Mouse (Mus musculus) CD8-positive naive resting alpha-beta T cell, adult 2 months (primary cell): ENCODE measurements at regions not wholly inside any gene's neighbourhood (a gene's known extent, or its start where the extent isn't known, plus 50 kb on each side); places are given as distances from the start of the nearest gene placed in this dataset.

Source experiments
- DNase-seq, 2 experiments: peaks; one replicate each; pipeline ENCODE4 v3.0.0; 2022; ENCODE audit warnings: low read depth in 2 of 2, low spot score in 2 of 2

DNA sequence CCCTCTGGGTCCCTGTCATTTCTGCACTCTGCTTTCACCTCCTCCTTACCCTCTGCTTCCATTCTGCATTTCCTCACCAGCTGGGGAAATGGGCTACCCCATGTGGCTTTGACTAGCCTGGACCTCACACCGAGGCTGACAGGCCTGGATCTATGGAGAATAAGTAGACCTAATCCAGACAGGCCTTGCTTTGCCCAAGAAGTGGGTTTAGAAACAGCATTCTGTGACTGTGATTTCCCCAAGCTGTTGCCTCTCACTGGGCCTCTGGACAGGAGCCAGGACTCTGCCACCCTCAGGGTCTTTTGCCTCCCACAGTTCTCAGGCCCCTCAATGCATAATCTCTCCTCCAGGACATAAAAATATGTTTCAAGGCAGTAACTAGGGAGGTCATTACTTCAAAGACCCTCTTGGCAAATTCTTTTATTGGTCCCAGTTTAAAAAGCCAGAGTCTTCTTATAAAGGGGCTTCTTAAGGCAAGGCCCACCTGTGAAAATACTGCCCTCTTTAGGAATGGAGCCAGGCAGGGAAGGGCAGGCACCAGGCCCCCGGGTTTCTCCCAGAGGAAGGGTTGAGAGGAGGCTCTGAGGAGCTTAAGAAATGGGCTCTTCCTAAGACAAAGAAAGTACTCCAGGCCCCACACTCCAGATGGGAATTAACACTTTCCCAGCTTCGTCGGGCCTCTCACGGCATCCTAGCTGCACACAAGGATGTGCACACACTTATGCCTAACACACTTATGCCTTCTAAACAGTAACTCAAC lies 151.8 kb downstream of the Cyp26b1 start:
- no peak for DNase-seq

DNA sequence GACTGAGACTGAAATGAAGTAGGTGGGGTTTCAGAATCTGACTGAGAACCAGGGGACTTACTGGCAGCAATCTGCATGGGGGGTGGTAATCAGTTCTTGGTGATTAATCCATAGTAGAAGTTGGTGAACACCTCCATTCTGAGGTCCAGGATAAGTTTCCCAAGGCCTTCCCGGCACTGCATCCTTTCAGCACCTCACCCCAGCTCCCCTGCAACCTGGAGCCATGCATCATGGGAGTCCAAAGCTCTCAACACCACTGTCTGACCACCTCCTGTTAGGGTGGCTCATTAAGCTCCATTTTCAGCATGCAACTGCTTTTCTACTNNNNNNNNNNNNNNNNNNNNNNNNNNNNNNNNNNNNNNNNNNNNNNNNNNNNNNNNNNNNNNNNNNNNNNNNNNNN lies 157.0 kb downstream of the Cyp26b1 start:
- no peak for DNase-seq

DNA sequence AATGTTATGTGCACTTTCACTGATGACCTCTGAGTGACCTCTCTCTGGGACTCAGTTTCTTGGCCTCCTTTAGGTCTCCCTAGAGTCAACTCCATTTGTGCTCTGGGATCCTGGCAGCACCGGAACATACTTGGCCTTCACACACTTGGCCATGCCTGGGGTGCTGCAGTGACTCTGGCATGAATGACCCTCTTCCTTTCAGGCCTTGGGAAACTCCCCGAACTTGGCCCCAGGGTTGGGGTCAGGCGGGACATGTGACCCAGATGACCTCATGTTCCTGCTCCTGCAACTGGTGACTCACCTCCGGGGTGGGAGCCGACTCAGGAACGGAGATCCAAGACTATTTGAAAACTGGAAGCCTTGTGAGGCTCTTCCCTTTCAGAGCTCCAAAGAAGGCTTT lies 159.2 kb downstream of the Cyp26b1 start:
- no peak for DNase-seq

DNA sequence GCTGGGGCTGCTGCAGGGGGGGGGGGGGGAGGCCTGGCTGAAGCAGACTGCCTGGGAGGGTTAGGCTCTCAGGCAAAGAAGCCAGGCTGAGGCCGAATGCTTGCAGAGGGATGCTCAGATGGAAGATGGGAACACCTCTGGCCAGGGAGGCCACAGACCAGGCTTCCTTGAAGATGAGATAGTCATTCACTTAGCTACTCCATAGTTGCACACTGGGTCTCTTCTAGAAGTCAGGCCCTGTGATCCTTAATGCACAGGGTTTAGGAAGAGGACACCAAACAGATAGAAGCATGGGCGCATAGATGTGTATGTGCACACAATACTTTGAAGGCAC lies 162.1 kb downstream of the Cyp26b1 start:
- DNase-seq: no peak

GRCm38 (mm10) chr6:84430925-84431621 lies 162.6 kb downstream of the Cyp26b1 start:
- DNase-seq: no peak

GRCm38 (mm10) chr6:84430146-84430545 lies 163.6 kb downstream of the Cyp26b1 start:
- no peak for DNase-seq

DNA sequence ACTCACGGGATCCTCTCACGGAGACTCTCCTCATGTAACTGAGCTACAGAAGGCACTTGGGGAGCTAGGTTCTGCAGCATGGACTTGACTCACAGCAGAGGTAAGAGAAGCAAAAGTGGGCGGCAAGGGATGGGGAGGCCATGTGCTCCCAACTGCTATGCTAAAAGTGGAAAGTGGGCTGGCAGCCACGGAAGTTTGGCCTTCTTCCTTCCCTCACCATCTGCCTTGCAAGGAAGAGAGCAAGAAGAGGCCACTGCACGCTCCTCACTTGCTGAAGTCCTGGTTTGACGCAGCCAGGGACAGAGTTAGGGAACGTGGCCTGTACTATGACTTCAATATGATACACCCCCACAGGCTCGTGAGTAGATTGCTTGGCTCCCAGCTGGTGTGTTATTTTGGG lies 164.5 kb downstream of the Cyp26b1 start:
- DNase-seq: no peak

- DNase-seq: no peak
Observed at GRCm38 (mm10) chr6:84426691-84427090, 167.0 kb downstream of the Cyp26b1 start.

DNA sequence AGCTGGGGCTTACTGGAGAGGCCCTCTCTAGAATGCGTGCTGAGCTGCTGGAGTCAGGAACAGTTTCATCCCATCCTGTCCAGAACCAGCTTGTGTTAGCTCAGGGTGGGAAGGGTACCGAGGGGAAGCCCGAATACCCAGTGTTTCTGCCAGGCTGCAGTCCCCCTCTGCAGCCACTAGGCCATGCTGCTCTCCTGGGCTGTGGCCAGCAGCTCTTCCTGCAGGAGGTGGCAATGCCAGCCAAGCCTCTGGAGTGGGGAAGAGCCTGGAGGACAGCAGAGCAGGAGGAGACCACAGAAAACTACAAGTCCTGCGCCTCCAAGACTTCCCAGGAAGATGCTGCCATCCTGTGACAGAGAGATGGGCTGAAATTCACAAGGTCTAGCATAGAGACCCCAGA lies 167.9 kb downstream of the Cyp26b1 start:
- no peak for DNase-seq

DNA sequence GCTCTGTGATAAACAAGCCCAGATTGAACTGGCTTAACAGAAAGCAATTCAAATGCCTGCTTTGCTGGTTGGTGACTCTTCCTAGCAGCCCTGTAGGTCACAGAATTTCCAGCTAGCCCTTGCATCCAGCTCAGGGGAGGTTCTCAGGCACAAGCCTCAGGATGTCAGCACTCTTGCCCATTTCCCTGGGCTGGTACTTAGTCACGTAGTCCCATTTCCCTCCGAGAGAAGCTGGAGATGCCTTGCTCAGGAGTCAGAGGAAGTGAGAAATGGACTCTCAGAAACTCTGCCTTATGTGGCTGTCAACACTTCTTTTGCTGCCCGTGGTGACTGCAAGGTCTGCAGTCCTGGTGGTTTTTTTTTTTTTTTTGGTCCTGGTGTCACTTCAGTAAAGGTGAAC lies 170.8 kb downstream of the Cyp26b1 start:
- DNase-seq: no peak

GRCm38 (mm10) chr6:84419691-84420090 lies 174.0 kb downstream of the Cyp26b1 start:
- no peak for DNase-seq

DNA sequence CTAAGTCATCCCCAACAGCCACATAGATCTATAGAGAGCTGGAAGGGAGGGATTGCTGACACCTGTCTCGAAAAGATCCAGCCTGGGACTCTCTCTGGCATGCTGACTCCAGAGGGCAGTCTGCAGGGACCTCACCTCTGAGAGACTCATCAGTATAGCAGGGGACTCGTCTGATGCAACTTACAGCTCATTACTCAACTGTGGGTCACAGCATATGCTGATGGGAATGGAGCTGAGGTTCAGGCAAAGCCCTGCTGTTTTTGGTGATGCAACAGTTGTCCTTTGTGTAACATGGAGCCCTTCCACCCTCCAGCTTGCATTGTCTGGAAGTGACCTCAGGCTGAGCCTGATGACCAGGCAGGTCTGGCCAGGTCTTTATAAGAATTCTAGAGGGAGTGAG lies 174.4 kb downstream of the Cyp26b1 start:
- no peak for DNase-seq

GRCm38 (mm10) chr6:84416992-84417636 lies 176.6 kb downstream of the Cyp26b1 start:
- DNase-seq: no peak

DNA sequence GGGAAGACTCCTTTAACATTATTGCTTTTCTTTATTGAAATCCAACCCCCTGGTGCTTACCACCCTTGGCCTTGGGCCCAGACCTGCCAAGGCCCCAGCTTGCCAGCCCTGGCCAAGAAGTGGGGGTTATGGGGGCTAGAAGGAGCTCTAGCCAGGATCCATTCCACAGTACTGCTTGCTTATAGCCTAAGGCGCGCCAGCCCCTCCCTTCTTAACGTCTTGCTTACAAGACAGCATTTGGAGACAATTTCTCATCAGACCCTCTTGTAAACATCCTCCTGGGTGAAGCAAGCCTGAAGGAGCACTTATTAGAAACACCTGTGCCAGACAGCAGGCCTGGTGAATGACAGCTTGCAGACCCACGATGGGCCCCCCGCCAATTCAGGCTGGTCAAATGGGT lies 179.3 kb downstream of the Cyp26b1 start:
- DNase-seq: no peak

DNA sequence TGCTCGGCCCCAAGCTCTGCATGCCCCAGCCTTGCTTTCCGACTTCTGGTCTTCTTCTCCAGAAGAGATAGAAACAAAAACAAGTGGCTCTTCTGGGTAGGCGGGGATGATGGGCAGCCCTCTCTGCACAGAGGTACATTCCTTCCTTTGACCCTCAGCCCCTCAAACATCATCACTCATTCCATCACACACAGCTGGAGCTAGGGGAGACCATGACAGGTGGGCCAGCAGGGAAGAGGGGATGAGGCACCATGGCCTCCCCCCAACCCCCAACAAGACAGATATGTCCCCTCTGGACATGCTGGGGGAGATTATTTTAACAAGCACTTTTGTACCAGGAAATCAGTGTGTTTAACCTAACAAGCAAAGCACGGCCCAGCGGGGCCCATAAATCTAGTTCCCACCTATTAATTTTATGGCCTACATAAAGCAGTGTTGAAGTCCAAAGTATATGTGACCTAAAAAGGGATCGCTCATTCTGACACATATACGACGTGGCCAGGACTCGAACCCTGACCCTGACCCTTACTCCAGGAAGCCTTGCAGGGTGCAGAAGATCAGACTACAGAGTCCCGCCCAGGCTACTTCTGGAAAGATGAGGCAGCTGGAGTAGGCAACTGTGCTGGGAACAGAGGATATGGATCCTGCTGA lies 183.7 kb downstream of the Cyp26b1 start:
- DNase-seq: no peak

DNA sequence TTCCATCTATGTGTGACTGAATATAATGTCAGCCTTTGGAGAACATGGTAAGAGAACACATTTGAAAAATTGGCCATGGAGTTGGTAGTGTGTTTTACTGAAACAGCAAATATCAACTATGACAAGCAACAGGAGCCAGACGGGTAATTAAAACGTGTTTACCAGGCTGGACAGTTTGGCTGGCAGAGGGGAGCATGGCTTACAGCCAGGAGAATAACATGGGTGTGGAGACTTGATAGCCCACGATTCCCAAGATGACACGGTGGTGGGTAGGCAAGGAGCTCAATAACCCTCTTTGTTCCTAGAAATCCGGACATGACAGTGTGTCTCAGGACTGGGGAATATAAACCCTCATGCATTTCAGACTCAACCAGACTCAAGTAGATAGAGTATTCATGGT lies 185.2 kb downstream of the Cyp26b1 start:
- DNase-seq: no peak

DNA sequence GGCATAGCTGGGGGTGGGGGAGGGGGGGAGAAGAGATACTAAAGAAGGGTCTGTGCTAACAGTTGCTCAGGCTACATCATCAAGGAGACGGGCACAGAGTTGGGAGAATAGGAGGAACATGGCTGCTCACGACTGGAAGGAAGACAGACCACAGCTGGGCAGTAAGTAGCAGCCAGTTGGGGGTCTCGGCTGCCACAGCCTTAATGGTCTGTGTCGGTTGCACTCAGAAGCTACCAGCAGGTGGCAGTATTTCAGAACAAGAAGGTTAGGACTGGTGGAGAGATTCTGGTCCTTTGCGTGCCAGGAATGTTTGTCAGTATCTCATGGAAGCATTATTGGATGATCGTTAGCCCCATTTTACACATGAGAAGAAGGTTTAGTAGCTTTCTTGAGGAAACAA lies 185.9 kb downstream of the Cyp26b1 start:
- DNase-seq: peak; percentile 10 to 19

DNA sequence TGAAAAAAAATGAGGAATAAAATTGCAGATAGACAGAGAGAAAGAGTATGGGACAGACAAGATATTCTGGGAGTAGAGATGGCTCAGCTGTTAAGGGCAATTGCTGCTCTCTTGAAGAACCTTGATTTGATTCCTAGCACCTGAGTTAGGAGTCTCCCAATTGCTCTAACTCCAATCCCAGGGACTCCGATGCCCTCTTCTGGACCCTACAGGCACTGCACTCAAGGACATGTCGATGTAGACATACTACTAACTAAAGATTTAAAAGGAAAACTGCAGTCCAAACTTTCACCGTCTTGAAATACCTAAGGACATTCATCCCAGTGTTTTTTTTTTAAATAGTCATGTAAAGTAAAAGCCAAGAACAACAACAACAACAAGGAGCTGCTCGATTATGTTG lies 189.0 kb downstream of the Cyp26b1 start:
- DNase-seq: no peak

GRCm38 (mm10) chr6:84402431-84402830 lies 191.3 kb downstream of the Cyp26b1 start:
- DNase-seq: no peak

- DNase-seq: no peak
Observed at GRCm38 (mm10) chr6:84394496-84395090, 199.1 kb downstream of the Cyp26b1 start.

DNA sequence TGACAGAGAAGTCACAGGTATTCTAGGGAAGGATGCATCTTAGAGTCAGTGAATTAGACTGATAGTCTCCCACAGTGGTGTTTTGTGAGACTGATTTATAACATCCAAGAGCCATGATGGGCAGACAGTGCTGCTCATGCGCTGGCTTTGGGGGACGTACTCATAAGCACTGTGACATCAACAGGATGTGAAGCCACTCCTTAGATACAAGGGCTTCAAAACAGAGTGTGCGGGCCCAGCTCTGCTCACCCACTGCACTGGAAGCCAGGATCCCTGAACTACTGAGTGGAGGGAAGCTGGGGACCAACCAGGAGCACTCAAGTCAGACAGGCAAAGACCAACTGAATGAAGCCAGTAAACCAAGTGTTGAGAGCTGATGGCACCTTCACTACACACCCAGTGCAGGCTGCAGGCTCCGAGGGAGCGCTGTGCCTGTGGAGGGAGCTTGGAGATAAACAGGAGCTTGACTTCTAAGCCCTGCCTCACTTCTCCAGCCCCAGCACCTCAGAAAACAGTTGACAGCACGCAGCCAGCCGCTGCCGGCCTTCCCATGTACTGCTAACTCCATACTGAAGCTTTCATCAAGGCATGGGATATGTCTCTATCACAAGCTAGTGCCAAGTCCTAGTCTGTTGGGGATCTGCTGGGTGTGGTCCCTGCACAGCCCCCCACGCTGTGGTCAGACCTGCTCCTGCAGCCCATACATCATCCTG lies 200.0 kb downstream of the Cyp26b1 start:
- no peak for DNase-seq
